Mouse (Mus musculus) megakaryocyte-erythroid progenitor cell, adult 5 weeks (primary cell): ENCODE results near the gene Ccr3. TPM values are rescaled to one million over a fixed set of nuclear protein-coding genes. Genes with fewer than 3 reads are reported as not detected.

Source experiments
- polyA plus RNA-seq: library from polyadenylated mRNA; stranded (reverse); fragments of >175 nt; gene quantifications from 2 replicates; pipeline ENCODE4 v1.2.3, GENCODE M21; 2012

Gene Ccr3
- not detected in 2 replicates for polyA plus RNA-seq

GRCm38 (mm10) chr9:124021672-124022071, at the start of gene Ccr3:
Gene Ccr3 (plus strand): TSS chr9:124021972.

GRCm38 (mm10) chr9:123978308-123978707, 43.5 kb upstream of the Ccr3 start, which contains the start of gene Ccr1l1:
Gene Ccr1l1 (minus strand): TSS chr9:123978408.

Other genes with a start within 250 kb of the Ccr3 start
- not detected in 2 replicates for gene Cxcr6, start 215.5 kb upstream of the Ccr3 start, polyA plus RNA-seq
- gene Fyco1, start 170.1 kb upstream of the Ccr3 start, polyA plus RNA-seq, result 2.4 and 3.2 TPM in 2 replicates
- not detected in 2 replicates for gene Xcr1, start 159.9 kb upstream of the Ccr3 start, polyA plus RNA-seq
- 0.09 and 0.13 TPM in 2 replicates for gene Ccr1, start 53.3 kb upstream of the Ccr3 start, polyA plus RNA-seq
- gene Ccr1l1, start 43.6 kb upstream of the Ccr3 start, polyA plus RNA-seq, result not detected in 2 replicates
- gene Ccr2, start 80.0 kb downstream of the Ccr3 start, polyA plus RNA-seq, result 1.1 and 2.7 TPM in 2 replicates
- 0.01 and 0.42 TPM in 2 replicates for gene Ccr5, start 99.6 kb downstream of the Ccr3 start, polyA plus RNA-seq